Mouse (Mus musculus) adipocyte (in vitro differentiated cells): Measurements from ENCODE around the gene Dvl1.

Experiments
- DNase-seq: peaks from one replicate; pipeline ENCODE4 v3.0.0-alpha.2; 2016; ENCODE audit warnings: low spot score

The Dvl1 gene

DNA sequence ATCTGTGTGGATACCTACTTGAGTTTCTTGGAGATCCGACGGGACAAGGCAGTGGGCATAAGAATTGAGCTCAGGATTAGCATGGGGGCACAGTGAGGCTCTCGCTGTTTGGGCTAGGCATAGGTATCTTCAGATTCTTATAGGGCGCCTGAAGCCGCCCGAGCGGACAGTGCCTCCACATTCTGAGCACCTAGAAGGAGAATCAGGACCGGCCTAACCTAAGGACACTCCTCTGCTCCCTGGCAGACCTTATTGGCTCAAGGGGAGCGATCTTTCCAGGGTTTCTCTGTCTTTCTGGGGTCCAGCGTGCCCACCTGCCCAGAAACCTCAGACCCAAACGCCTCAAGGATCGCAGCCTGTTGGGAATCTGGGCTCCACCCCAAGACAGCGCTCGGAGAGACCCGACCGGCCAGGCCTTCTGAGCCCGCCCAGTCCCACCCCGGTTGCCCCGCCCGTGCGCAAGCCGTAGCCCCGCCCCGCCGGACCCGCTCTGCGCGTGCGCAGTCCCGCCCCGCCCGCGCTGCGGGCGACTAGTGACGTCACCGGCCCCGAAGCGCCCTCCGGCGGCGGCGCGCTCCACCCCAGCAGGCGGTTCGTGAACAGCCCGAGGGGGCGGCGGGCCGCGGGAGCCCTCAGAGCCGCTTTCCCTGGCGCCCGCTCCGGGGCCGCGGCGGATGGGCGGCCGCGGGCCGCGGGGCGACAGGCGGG is at the start of gene Dvl1:
Dvl1 (plus strand) TSS at position 532 of the 708 bp plus-strand sequence.
- DNase-seq: peak; percentile 86

DNA sequence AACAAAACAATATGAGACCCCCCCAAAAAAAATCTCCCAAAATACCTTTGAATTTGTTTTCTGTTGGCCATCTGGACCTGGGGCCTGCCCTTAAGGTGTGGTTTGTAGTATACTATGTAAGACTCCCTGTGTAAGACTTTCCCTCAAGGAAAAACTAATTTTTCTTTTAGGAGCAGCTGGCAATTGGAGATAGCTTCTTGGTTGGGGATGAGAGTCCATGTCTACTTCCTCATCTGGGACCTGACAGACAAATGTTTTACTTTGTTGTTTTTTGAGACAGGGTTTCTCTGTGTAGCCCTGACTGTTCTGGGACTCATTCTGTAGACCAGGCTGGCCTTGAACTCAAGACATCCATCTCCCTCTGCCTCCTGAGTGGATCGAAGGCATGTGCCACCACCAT is 45.1 kb upstream of the Dvl1 start:
- no peak for DNase-seq

- no peak for DNase-seq
Measured at GRCm38 (mm10) chr4:155802741-155803339, 44.4 kb upstream of the Dvl1 start, which contains the start of gene Mrpl20. Mrpl20 (plus strand) TSS chr4:155802878.

- DNase-seq: peak; percentile 94
Measured at GRCm38 (mm10) chr4:155803340-155804041, 43.7 kb upstream of the Dvl1 start.

- DNase-seq: no peak
Measured at GRCm38 (mm10) chr4:155807841-155808240, 39.4 kb upstream of the Dvl1 start.

DNA sequence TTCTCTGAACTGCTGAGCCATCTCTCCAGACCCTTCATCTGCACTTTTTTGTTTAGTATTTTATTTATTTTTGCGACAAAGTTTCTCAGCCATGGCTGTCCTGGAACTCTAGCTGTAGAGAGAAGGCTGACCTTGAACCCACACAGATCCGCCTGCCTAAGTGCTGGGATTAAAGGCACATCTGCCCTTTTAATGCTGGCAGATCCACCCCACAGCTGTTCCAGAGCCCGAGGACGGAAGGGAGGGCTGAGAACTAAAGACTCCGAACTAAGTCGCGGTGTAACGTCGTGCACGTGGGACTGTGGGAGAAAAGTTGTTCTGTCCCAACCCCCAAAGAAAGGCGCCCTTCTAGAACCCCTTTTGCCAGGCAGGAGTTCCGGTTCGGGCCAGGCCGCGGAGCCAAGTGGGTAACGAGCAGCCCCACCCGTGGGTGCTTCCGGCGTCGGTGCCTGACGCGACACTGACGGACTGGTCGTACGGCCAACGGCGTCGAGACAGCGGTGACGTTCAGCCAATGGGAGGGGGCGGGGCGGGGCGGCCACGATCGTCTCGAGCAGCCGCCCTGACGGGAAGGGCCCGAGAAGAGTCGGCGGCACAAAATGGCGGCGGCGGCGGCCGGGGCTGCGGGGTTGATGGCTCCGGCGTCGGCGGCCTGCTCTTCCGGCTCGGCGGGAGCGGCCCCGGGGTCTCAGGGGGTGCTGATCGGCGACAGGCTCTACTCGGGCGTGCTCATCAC is 35.1 kb upstream of the Dvl1 start, which contains the start of gene Ccnl2:
Ccnl2 (plus strand) TSS at position 561 of the 736 bp plus-strand sequence.
- peak; percentile 95 for DNase-seq

GRCm38 (mm10) chr4:155812665-155813181 is 34.5 kb upstream of the Dvl1 start:
- DNase-seq: peak; percentile 72

DNA sequence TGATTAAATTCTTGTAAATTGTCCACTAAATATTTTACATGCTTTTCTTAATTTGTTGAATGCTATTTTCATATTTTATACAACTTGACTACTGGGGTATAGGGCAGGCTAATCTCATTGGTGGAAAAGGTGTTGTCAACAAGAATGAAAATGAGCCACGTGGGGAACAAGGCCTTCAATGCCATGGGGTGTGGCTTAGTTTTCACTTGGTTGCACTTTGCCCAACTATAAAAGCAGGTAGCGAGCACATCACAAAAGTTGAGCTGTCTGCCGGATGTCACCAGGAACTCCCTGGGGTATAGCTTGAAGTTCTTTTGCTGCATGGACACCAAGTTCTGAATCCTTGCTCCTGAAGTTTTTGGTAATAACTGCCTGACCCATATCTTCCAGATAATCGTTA is 29.7 kb upstream of the Dvl1 start:
- DNase-seq: no peak

DNA sequence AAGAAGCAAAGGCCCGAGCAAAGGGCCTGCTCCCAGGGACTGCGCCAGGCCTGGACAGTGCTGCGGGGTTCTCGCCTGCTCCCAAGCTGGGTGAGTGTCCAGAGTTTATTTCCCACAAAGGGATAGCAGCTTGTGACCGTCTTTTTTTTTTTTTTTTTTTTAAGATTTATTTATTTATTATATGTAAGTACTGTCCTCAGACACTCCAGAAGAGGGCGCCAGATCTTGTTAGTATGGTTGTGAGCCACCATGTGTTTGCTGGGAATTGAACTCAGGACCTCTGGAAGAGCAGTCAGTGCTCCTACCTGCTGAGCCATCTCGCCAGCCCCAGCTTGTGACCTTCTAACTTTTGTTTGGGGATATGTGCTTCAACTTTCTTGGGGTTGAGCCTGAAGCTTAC is 26.2 kb upstream of the Dvl1 start:
- DNase-seq: no peak

DNA sequence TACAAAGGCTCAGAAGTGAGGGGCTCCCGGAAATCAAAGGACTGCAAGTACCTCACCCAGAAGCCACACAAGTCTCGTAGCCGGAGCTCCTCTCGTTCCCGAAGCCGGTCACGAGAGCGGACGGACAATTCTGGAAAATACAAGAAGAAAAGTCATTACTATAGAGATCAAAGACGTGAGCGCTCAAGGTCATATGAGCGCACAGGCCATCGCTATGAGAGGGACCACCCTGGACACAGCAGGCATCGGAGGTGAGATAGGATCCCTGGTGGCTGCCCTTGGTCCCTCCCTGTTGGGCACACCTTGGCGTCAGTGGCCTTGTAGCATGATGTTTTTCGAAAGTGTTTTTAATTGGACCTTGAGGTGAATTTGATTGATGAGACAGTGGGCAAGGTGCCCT is 23.8 kb upstream of the Dvl1 start:
- no peak for DNase-seq

- DNase-seq: no peak
Measured at GRCm38 (mm10) chr4:155829866-155830265, 17.3 kb upstream of the Dvl1 start.

- no peak for DNase-seq
Measured at GRCm38 (mm10) chr4:155830596-155830995, 16.6 kb upstream of the Dvl1 start.

- peak; percentile 91 for DNase-seq
Measured at GRCm38 (mm10) chr4:155831205-155831766, 15.9 kb upstream of the Dvl1 start, which contains the start of gene Aurkaip1. Aurkaip1 (plus strand) TSS chr4:155831272.

DNA sequence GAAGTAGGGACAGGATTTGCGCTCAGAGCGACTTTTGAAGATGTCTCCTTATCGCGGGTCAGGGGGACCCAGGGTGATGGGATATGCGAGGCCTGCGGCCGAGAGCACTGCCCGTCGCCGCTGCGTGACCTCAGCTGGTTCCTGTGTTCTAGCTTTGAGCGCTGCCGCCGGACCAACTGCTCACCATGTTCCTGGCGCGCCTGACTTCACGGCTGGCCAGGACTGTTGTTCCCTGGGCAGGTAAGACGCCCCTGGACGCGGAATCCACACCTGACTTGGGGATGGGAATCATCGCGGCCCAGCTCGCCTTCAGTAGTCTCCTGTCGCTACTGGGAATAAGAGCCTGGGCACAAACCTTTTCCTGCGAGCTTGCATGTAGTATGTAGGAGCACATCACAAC is 15.4 kb upstream of the Dvl1 start:
- no peak for DNase-seq

GRCm38 (mm10) chr4:155832321-155832720 is 14.9 kb upstream of the Dvl1 start:
- DNase-seq: no peak

- DNase-seq: no peak
Measured at GRCm38 (mm10) chr4:155833234-155833633, 14.0 kb upstream of the Dvl1 start.

- DNase-seq: peak; percentile 93
Measured at GRCm38 (mm10) chr4:155833836-155834235, 13.4 kb upstream of the Dvl1 start.

- peak; percentile 75 for DNase-seq
Measured at GRCm38 (mm10) chr4:155837404-155838010, 9.7 kb upstream of the Dvl1 start.

DNA sequence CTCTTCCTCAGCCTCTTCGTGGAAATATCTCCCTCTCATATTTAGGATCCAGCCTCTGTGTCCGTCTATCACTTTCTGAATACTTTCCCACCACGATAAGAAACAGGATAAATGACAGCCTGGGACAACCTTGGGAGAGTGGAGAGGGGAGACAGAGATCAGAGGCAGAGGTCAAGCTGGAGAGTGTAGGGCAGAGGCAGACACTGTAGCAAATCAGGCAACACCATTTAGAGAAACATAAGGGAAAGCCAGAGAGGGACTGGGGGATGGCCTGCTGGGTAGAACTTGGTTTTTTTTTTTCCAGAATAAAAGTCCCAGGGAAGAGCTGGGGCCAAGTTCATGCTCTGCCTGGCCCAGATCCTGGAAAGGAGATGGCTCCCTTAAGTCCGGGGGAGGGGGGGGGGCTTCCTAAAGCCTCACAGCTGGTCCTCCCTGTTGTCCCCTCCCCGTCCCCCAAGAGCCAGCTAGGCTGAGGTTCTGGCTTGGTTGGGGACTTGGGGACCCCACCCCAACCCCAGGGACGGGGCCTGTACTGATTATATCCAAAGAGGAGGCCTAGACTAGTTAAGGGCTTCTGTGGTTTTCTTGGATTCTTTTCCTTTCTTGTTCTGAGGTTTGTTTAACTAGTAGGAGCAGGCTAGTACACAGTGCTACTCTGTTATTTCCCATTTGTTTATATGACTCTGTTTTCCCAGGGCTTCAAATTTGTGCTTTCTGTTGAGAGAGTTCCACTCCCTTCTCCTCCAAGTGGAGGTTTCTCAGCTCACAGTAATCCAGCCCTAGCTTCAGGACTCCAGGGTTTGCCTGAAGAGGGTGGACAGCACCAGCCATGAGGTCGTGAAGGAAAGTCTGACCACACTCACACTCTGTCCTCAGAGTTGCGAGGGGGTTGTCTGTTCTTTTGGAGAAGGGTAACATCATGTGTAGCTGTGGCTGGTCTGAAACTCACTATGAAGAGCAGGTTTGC is 8.7 kb upstream of the Dvl1 start:
- DNase-seq: peak; percentile 85

DNA sequence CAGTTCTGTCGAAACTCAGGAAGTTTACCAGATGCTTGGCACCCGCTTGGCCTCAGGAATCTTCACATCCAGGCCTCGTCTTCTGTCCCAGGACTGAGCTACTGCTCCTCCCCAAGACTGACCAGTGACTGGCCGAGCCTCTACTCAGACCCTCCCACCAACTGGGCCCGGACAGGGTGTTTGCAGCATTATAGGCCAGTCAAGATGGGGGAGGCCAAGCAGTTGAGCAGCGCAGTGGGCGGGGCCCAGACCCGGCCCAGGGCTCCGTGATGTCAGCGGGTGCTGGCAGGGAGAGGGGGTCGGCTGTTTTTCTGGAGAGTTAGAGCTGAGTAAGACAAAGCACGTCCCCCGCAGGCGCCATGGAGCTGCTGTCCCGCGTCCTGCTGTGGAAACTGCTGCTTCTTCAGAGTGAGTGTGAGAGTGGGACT is 7.7 kb upstream of the Dvl1 start, which contains the start of gene Mxra8:
Mxra8 (plus strand) TSS at position 198 of the 428 bp plus-strand sequence.
- peak; percentile 96 for DNase-seq
